Comparison of ENCODE assay signal across 9 mouse cellular contexts in the genomic region with DNA sequence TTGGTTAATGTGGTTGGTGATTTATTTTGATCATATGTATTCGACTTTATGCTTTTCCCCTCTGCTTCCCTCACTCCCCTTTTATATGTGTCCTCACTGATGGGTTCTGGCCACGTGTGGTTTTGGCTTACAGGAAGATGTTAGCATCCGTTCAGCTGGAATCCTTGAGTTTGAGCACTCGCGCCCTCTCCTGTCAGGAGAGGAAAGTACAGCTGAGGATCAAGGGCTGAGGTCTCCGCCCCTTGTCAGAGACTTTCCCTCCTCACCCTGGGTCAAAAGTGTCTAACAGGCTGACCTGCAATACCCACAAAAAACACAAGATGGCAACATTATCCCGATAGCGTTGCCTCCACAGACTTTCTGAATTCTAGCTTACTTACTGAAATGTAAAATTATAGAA. TPM values are rescaled to one million over a fixed set of nuclear protein-coding genes. Genes with fewer than 3 reads are reported as not detected.
A peak's percentile ranks its signal among the peaks of the same experiment; 100 is the strongest.
DNase-seq lines count a peak whose midpoint lies in the region; ATAC-seq and TF ChIP-seq lines count a peak whose summit lies in the region.
"Had no signal": no experiment of that assay in that cellular context is flagged by ENCODE, and none has a peak within 500 bp of the region (broad histone marks: within the 10 kb centered on the region; RNA-seq: fewer than 3 reads in every experiment).

No protein-coding gene starts in this region.

- TF ChIP-seq RAD21 in CH12.LX (IDR thresholded peaks at IDR 0.05; ENCODE audit: low read depth, low read length): peak; percentile 80

- no peak overlapping the region for H3K4me3 ChIP-seq in CH12.LX (replicated peaks in 1 of 3; ENCODE audit: low read depth in 2 of 3, low read length in 2 of 3, poor library complexity in 1 of 3)
- no peak overlapping the region for H3K4me3 ChIP-seq in heart, postnatal 0 days (ENCODE audit: low read depth, low read length)
- H3K4me3 ChIP-seq: megakaryocyte, embryonic 14.5 days had no signal

- H3K36me3 ChIP-seq in CH12.LX (replicated peaks in 1 of 2; ENCODE audit: control insufficient read depth in 1 of 2, insufficient read depth in 1 of 2, low read length in 1 of 2): no peaks in the 10 kb centered on the region
- H3K36me3 ChIP-seq in heart, postnatal 0 days (replicated peaks; ENCODE audit: control insufficient read depth, insufficient read depth, low read length): no peaks in the 10 kb centered on the region

- peak; percentile 97 for DNase-seq in CH12.LX (ENCODE audit: extremely low read depth)
- DNase-seq in brain, adult 2 months (ENCODE audit: low read depth, low spot score): peak; percentile 84
- DNase-seq in heart, postnatal 0 days (ENCODE audit: low spot score): peak; percentile 94
- DNase-seq in kidney, postnatal 36 days: peak; percentile 85 to 86
- DNase-seq in lung, adult 18-20 months: peak; percentile 73 to 85
- DNase-seq in ovary, postnatal 14 days (ENCODE audit: low spot score): peak; percentile 83
- peak; percentile 80 to 89 for DNase-seq in thymus, postnatal 10 days (ENCODE audit: low spot score in 2 of 2)

- TF ChIP-seq CTCF in CH12.LX (conservative IDR thresholded peaks at IDR 0.05 in 1 of 2, IDR thresholded peaks at IDR 0.05 in 1 of 2; ENCODE audit: low read depth in 2 of 2, low read length in 2 of 2): peak; percentile 95 to 97
- TF ChIP-seq CTCF in heart, postnatal 0 days (IDR thresholded peaks at IDR 0.05; ENCODE audit: low read depth): peak; percentile 89

- no peaks in the 10 kb centered on the region for H3K27me3 ChIP-seq in CH12.LX (replicated peaks)
- no peaks in the 10 kb centered on the region for H3K27me3 ChIP-seq in heart, postnatal 0 days (ENCODE audit: control insufficient read depth, insufficient read depth, low read length)

- no peak for TF ChIP-seq POLR2A in CH12.LX (IDR thresholded peaks at IDR 0.05; ENCODE audit: low read depth, low read length)

- H3K4me1 ChIP-seq in CH12.LX (ENCODE audit: control insufficient read depth in 1 of 2, insufficient read depth in 2 of 2): peaks cover 4 to 27% of the 10 kb centered on the region in 2 experiments; a peak in 3 of 4 replicates
- H3K4me1 ChIP-seq in heart, postnatal 0 days (ENCODE audit: control insufficient read depth, insufficient read depth): peaks cover 6% of the 10 kb centered on the region; the same call in 1 of the 2 replicates

- dilution Hi-C loops in CH12.LX (cut with MboI; ENCODE audit: extremely low pct_ligation_motif_present, extremely low pct_unique_long_range_greater_than_20kb, low sequenced_read_pairs): no loop called here

- H3K9me3 ChIP-seq in CH12.LX (replicated peaks; ENCODE audit: low read length): no peaks in the 10 kb centered on the region
- no peaks in the 10 kb centered on the region for H3K9me3 ChIP-seq in heart, postnatal 0 days (replicated peaks; ENCODE audit: control insufficient read depth, low read length)
- H3K9me3 ChIP-seq: megakaryocyte, embryonic 14.5 days had no signal

- in situ Hi-C loops in CH12.LX (cut with MboI; ENCODE audit: low pct_ligation_motif_present, low pct_unique_long_range_greater_than_20kb, low sequenced_read_pairs): loop anchor here (5.0 kb wide), 1 partner anchor 237 kb away; no protein-coding TSS in a partner anchor

- no peak overlapping the region for H3K27ac ChIP-seq in CH12.LX (ENCODE audit: insufficient read depth, low read depth)
- H3K27ac ChIP-seq in heart, postnatal 0 days (ENCODE audit: low read depth): no peak overlapping the region

- H3K79me2 ChIP-seq in CH12.LX (replicated peaks; ENCODE audit: control insufficient read depth, extremely low read depth, insufficient read depth, poor library complexity, severe bottlenecking): no peaks in the 10 kb centered on the region

- H3K4me2 ChIP-seq in CH12.LX (ENCODE audit: insufficient read depth, low read depth, poor library complexity, severe bottlenecking): no peak overlapping the region
- no peak overlapping the region for H3K4me2 ChIP-seq in heart, postnatal 0 days (ENCODE audit: low read depth, low read length)

- H3K9ac ChIP-seq in CH12.LX (ENCODE audit: insufficient read depth, low read depth): no peak overlapping the region
- H3K9ac ChIP-seq in heart, postnatal 0 days (replicated peaks; ENCODE audit: low read depth, low read length): no peak overlapping the region

- TF ChIP-seq EP300 in CH12.LX (IDR thresholded peaks at IDR 0.05; ENCODE audit: low read length): no peak
- no peak for TF ChIP-seq EP300 in heart, postnatal 0 days (IDR thresholded peaks at IDR 0.05; ENCODE audit: low read depth)

- 1% methylated on average over 8 of the region's 8 CpGs for WGBS in heart, postnatal 0 days

- ATAC-seq in erythroid progenitor cell, adult 5-6 weeks (replicated peaks; ENCODE audit: low FRiP score, poor library complexity, severe bottlenecking): 0 out of 2 replicates have a peak, but pooled peaks have one; percentile 42
- ATAC-seq in heart, postnatal 0 days (ENCODE audit: insufficient read depth, low read depth): peak; percentile 82

TF ChIP-seq in CH12.LX, 34 proteins besides CTCF, POLR2A, EP300 and RAD21:
- TF ChIP-seq MAFK (IDR thresholded peaks at IDR 0.05; ENCODE audit: insufficient replicate concordance, low read length) (no peak), TCF12 (IDR thresholded peaks at IDR 0.05; ENCODE audit: low read depth, low read length) (0 out of 2 replicates have a peak, but pooled peaks have one; percentile 31), USF2 (conservative IDR thresholded peaks at IDR 0.05; ENCODE audit: low read depth, low read length) (no peak), JUN (IDR thresholded peaks at IDR 0.05; ENCODE audit: insufficient read depth, low read depth, low read length) (no peak), SIN3A (IDR thresholded peaks at IDR 0.05; ENCODE audit: low read length) (0 out of 2 replicates have a peak, but pooled peaks have one; percentile 27), GABPA (IDR thresholded peaks at IDR 0.05; ENCODE audit: insufficient replicate concordance, low read depth, low read length) (no peak), ZKSCAN1 (IDR thresholded peaks at IDR 0.05; ENCODE audit: borderline replicate concordance, low read depth, low read length) (no peak), MYC (IDR thresholded peaks at IDR 0.05; ENCODE audit: low read depth, low read length) (peak; percentile 92), E2F4 (IDR thresholded peaks at IDR 0.05; ENCODE audit: insufficient replicate concordance, low read depth, low read length) (no peak), MAX (IDR thresholded peaks at IDR 0.05; ENCODE audit: low read length) (peak; percentile 76), CHD1 (IDR thresholded peaks at IDR 0.05; ENCODE audit: low read depth, low read length) (no peak), RCOR1 (conservative IDR thresholded peaks at IDR 0.05; ENCODE audit: low read depth, low read length) (no peak), MAZ (IDR thresholded peaks at IDR 0.05; ENCODE audit: low read depth, low read length) (no peak), ELF1 (IDR thresholded peaks at IDR 0.05; ENCODE audit: low read depth, low read length) (no peak; the same call in none of the 2 replicates), TBP (conservative IDR thresholded peaks at IDR 0.05; ENCODE audit: low read depth, low read length) (no peak), JUND (conservative IDR thresholded peaks at IDR 0.05; ENCODE audit: low read depth, low read length) (no peak; the same call in 1 of the 2 replicates), USF1 (IDR thresholded peaks at IDR 0.05; ENCODE audit: low read depth, low read length) (peak; percentile 34), ETS1 (conservative IDR thresholded peaks at IDR 0.05; ENCODE audit: low read depth, low read length) (no peak), ZC3H11A (IDR thresholded peaks at IDR 0.05; ENCODE audit: low read depth, low read length) (no peak; the same call in 1 of the 2 replicates), NRF1 (IDR thresholded peaks at IDR 0.05; ENCODE audit: low read depth, low read length) (no peak), POLR2AphosphoS2 (IDR thresholded peaks at IDR 0.05; ENCODE audit: low read depth, low read length) (no peak), KAT2A (IDR thresholded peaks at IDR 0.05; ENCODE audit: insufficient replicate concordance, low read length) (no peak), UBTF (IDR thresholded peaks at IDR 0.05; ENCODE audit: low read depth, low read length) (no peak), ZNF384 (IDR thresholded peaks at IDR 0.05; ENCODE audit: low read depth, low read length) (no peak), CHD2 (IDR thresholded peaks at IDR 0.05; ENCODE audit: low read length) (no peak), HCFC1 (IDR thresholded peaks at IDR 0.05; ENCODE audit: low read depth, low read length) (no peak), SMC3 (IDR thresholded peaks at IDR 0.05; ENCODE audit: low read depth, low read length) (peak; percentile 81), MXI1 (IDR thresholded peaks at IDR 0.05; ENCODE audit: low read depth, low read length) (peak; percentile 60), PAX5 (IDR thresholded peaks at IDR 0.05; ENCODE audit: low read length) (no peak), IRF4 (IDR thresholded peaks at IDR 0.05; ENCODE audit: low read depth, low read length) (peak; percentile 31; the same call in 1 of the 2 replicates), NELFE (IDR thresholded peaks at IDR 0.05; ENCODE audit: low read depth, low read length) (peak; percentile 43; the same call in 1 of the 2 replicates), ZMIZ1 (IDR thresholded peaks at IDR 0.05; ENCODE audit: low read depth, low read length) (no peak), BHLHE40 (IDR thresholded peaks at IDR 0.05; ENCODE audit: low read depth, low read length) (peak; percentile 50; the same call in 1 of the 2 replicates), MEF2A (IDR thresholded peaks at IDR 0.05; ENCODE audit: borderline replicate concordance, low read depth, low read length) (no peak; the same call in 1 of the 2 replicates)

RNA-seq across cellular contexts. Expression of a gene that starts 1.2 kb away (rescaled TPM):
- total RNA-seq in CH12.LX (2012; rRNA removed) (0.13 TPM in 1 of 2 replicates, not detected in the other), CH12.LX (2014; rRNA removed) (not detected in 2 replicates)
- not detected in 2 replicates for polyA plus RNA-seq in CH12.LX (2012; ENCODE audit: insufficient read length, low read depth)
- not detected in 2 replicates for total RNA-seq in erythroid progenitor cell, adult 5-6 weeks (2015; ENCODE audit: low replicate concordance)
- total RNA-seq in erythroid progenitor cell, adult 5-6 weeks (2017; ENCODE audit: low replicate concordance): not detected in 2 replicates
- total RNA-seq in heart, postnatal 0 days (2014; rRNA removed; ENCODE audit: low replicate concordance): not detected in 2 replicates
- polyA plus RNA-seq in heart, postnatal 0 days (2015; fragmentation: Nextera tagmentation; extraction: Ambion mirVana): not detected in 2 replicates
